Mouse (Mus musculus): ENCODE data around the gene Lrmp.

GRCm38 (mm10) chr6:145123136-145124060 lies 7.9 kb downstream of the Lrmp start:
- TF ChIP-seq POLR2A (IDR thresholded peaks at IDR 0.05; ENCODE audit: borderline replicate concordance, control insufficient read depth, low read depth, low read length) (no peak), CTCF (IDR thresholded peaks at IDR 0.05; ENCODE audit: control insufficient read depth, insufficient read depth, low read length) (no peak)

All from bone marrow, adult 2 months (tissue).